Mouse (Mus musculus): ENCODE measurements around the gene Cpe.

DNA sequence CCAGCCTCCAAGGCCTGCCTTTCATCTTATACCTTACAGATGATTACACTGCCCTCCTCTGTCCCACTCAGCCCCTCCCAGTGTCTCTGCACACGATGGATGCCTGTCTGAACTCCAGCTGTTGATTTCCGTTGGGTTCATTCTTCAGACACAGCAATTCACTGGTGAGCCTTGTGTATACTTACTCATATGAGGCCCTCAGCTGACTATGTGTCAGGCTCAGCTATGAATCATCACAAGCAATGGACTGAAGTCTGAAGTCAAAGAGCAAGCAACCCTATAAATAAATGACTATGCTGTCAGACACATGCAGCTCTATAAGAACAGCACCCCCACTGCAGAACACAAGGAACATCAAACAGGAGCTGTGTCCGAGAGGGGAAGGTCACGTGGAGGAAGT, 77.4 kb downstream of the Cpe start:
- TF ChIP-seq CTCF (IDR thresholded peaks at IDR 0.05; ENCODE audit: low read depth) (no peak), EP300 (IDR thresholded peaks at IDR 0.05; ENCODE audit: low read depth) (no peak)

All from liver, embryonic 14.5 days (tissue).